Mouse (Mus musculus): ENCODE data around the gene Lrrc1.

- TF ChIP-seq CTCF (IDR thresholded peaks at IDR 0.05; ENCODE audit: low read depth) (no peak), EP300 (optimal IDR thresholded peaks at IDR 0.05) (no peak)
Measured at GRCm38 (mm10) chr9:77463861-77464260, 80.8 kb downstream of the Lrrc1 start.

All from stomach, postnatal 0 days (tissue).